Mouse (Mus musculus) G1E (cell line): ENCODE data around the gene Usp6nl.

Experiments
- CTCF ChIP-seq: IDR thresholded peaks from 2 replicates; pipeline ENCODE4 v1.5.1; 2012; ENCODE audit warnings: low read depth, low read length, inconsistent platforms, mixed read lengths
- GATA1 ChIP-seq: IDR thresholded peaks from 2 replicates; pipeline ENCODE4 v1.6.1; 2012; ENCODE audit warnings: borderline replicate concordance, low read length, inconsistent platforms, mixed read lengths
- TAL1 ChIP-seq: conservative IDR thresholded peaks from 2 replicates; pipeline ENCODE4 v1.6.1; 2012; ENCODE audit warnings: low read depth, low read length, inconsistent platforms, mixed read lengths

DNA sequence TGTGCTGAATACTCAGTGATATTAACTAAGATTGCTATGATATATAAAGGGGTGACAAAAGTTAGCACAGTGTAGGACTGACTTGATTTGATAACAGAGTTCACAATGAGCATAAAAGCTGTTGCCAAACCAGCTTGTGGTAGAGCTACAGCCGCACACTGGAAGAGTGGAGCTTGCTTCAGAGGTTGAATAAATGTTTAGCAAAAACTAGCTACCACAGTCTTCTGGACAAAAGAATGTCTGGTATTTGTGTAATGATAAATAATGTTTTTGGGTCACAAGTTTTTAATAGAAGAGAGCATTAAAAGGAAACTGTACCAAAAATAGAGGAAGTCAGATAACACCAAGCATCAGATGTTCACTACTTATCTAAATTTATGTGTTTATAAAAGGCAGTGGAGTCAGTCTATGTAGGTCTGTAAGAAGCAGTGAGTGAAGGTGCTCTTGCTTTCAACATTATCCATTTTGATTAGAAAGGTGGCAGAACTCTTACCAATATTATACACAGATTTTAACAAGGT lies 74.2 kb downstream of the Usp6nl start:
- TF ChIP-seq CTCF (no peak), GATA1 (no peak), TAL1 (no peak)
